Mouse (Mus musculus) cerebellum, adult 2 months (tissue): ENCODE data around the gene D6Wsu163e.

Source experiments
- CTCF ChIP-seq: fragments of 200-500 bp; IDR thresholded peaks from 2 replicates; pipeline ENCODE4 v1.5.1; 2011; ENCODE audit warnings: low read depth, mild to moderate bottlenecking, control low read depth, low read length, moderate library complexity, borderline replicate concordance; ENCODE audit not compliant: insufficient read depth
- POLR2A ChIP-seq: fragments of 200-500 bp; IDR thresholded peaks from 2 replicates; pipeline ENCODE4 v1.6.1; 2011; ENCODE audit warnings: low read length, control low read depth, borderline replicate concordance; ENCODE audit not compliant: insufficient read depth

DNA sequence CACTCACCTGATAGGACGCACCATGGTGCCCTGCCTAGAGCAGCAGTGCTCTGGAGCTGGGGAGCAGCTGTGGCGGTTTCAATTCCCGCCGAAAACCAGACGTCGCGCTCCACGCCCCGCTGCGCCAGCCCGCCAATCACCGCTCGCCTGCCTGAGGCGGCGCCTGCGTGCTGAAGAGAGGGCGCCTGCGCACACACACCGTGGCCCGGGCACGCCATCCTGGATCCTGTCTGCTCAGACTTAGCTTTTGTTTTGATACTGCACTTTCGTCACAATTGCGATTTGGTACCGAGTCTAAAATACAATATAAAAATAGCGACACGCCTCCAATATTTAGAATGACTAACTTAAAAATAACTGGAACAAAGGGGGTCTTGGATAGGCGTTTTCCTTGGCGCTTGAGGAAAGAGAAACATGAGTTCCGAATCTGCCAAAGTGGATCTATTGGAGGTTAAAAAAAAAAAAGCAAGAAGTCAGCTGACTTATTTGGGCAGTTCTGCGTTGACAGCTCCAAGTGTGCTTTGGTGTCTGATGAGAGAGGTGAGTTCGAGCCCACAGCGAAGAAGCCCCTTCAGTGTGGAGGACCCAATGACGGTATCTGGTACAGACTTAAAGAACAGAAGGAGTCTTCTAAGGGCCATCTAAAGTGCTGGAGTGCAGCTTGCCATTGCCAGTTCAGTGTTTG, at the start of gene D6Wsu163e, which contains the start of gene Rad51ap1:
- peak; percentile 59; the same call in 1 of the 2 replicates for TF ChIP-seq POLR2A
- no peak for TF ChIP-seq CTCF
